Mouse (Mus musculus) C2C12 (cell line): ENCODE measurements at regions not wholly inside any gene's neighbourhood (a gene's known extent, or its start where the extent isn't known, plus 50 kb on each side); places are given as distances from the start of the nearest gene placed in this dataset.

ENCODE experiments used
- CTCF ChIP-seq: IDR thresholded peaks from one replicate; pipeline ENCODE4 v1.5.1; 2011; ENCODE audit not compliant: control insufficient read depth, insufficient read depth, insufficient read length
- FOSL1 ChIP-seq: IDR thresholded peaks from one replicate; pipeline ENCODE4 v1.8.0; 2011; ENCODE audit warnings: mild to moderate bottlenecking, low read length; ENCODE audit not compliant: poor library complexity, insufficient read depth, severe bottlenecking
- MYOG ChIP-seq: IDR thresholded peaks from one replicate; pipeline ENCODE4 v1.6.1; 2011; ENCODE audit not compliant: control insufficient read depth, insufficient read length; ENCODE audit errors: extremely low read depth
- USF1 ChIP-seq: IDR thresholded peaks from one replicate; pipeline ENCODE4 v1.6.1; 2011; ENCODE audit warnings: low read depth, mild to moderate bottlenecking, control low read depth, moderate library complexity

- TF ChIP-seq CTCF (peak; percentile 16), USF1 (no peak), FOSL1 (no peak), MYOG (no peak)
Measured at GRCm38 (mm10) chr15:70920862-70921261, 2913.5 kb upstream of the Gm6569 start.
